Mouse (Mus musculus) heart, postnatal 0 days (tissue): ENCODE measurements around the gene Fam186a. TPM values are rescaled to one million over a fixed set of nuclear protein-coding genes. Genes with fewer than 3 reads are reported as not detected.
A peak's percentile ranks its signal among the peaks of the same experiment; 100 is the strongest.
"Not testable (repeated sequence)": the region's sequence is repeated elsewhere in the genome, so short reads cannot be mapped to it uniquely, and the experiment has no call there.

Source experiments
- ATAC-seq: fragments of 200-750 bp; cut with Nextera tagmentation; 2 replicates; pipeline ENCODE4 v1.8.0; 2017; ENCODE audit warnings: low read depth, moderate number of reproducible peaks, moderate library complexity; ENCODE audit not compliant: insufficient read depth
- DNase-seq: peaks from one replicate; pipeline ENCODE4 v3.0.0-alpha.2; 2016; ENCODE audit warnings: low spot score
- H3K27ac ChIP-seq: fragments of 300-500 bp; sonication (generic); 2 replicates; pipeline ENCODE4 v1.5.1; 2014; ENCODE audit warnings: low read depth, mild to moderate bottlenecking
- H3K27me3 ChIP-seq: fragments of 300-500 bp; sonication (generic); 2 replicates; pipeline ENCODE4 v1.6.1; 2014; ENCODE audit warnings: low read length, mixed read lengths; ENCODE audit not compliant: control insufficient read depth, insufficient read depth
- H3K36me3 ChIP-seq: fragments of 300-500 bp; sonication (generic); replicated peaks from 2 replicates; pipeline ENCODE4 v1.6.1; 2014; ENCODE audit warnings: low read length, mixed read lengths; ENCODE audit not compliant: control insufficient read depth, insufficient read depth
- H3K4me1 ChIP-seq: fragments of 300-500 bp; sonication (generic); 2 replicates; pipeline ENCODE4 v1.6.1; 2014; ENCODE audit warnings: antibody characterized with exemption; ENCODE audit not compliant: control insufficient read depth, insufficient read depth
- H3K4me2 ChIP-seq: fragments of 300-500 bp; sonication (generic); 2 replicates; pipeline ENCODE4 v1.6.1; 2014; ENCODE audit warnings: low read depth, mild to moderate bottlenecking, low read length, moderate library complexity
- H3K4me3 ChIP-seq: fragments of 300-500 bp; sonication (generic); 2 replicates; pipeline ENCODE4 v1.5.1; 2014; ENCODE audit warnings: low read depth, low read length
- H3K9ac ChIP-seq: fragments of 300-500 bp; sonication (generic); replicated peaks from 2 replicates; pipeline ENCODE4 v1.6.1; 2014; ENCODE audit warnings: low read depth, low read length, mixed read lengths
- H3K9me3 ChIP-seq: fragments of 300-500 bp; sonication (generic); replicated peaks from 2 replicates; pipeline ENCODE4 v1.6.1; 2016; ENCODE audit warnings: low read length; ENCODE audit not compliant: control insufficient read depth
- CTCF ChIP-seq: IDR thresholded peaks from 2 replicates; pipeline ENCODE4 v1.5.1; 2016; ENCODE audit warnings: antibody characterized with exemption, control low read depth, low read depth
- EP300 ChIP-seq: IDR thresholded peaks from 2 replicates; pipeline ENCODE4 v1.6.1; 2016; ENCODE audit warnings: antibody characterized with exemption, low read depth
- WGBS: fragments of 180-500 bp; shearing (Covaris S2); extraction: QIAGEN DNeasy Blood & Tissue Kit; methylation state at CpG from one replicate; pipeline ENCODE4 v1.1.7; 2014; 5-methylcytosine and 5-hydroxymethylcytosine counted together
- polyA plus RNA-seq: library from polyadenylated mRNA; unstranded; fragments of >200 nt; fragmentation: Nextera tagmentation; extraction: Ambion mirVana; gene quantifications from 2 replicates; pipeline ENCODE4 v1.2.1, GENCODE M21; 2015
- total RNA-seq: library from RNA; depleted of rRNA; stranded (reverse); fragments of >200 nt; gene quantifications from 2 replicates; pipeline ENCODE4 v1.2.3, GENCODE M21; 2014; ENCODE audit warnings: low replicate concordance

The Fam186a gene
- total and polyA plus RNA-seq, 2 experiments from 2014 or later, result 0.01 TPM; not detected in 1

- Histone ChIP-seq H3K4me3 (peak overlapping the region; percentile 95), H3K27ac (peak overlapping the region; percentile 99), H3K4me2 (peak overlapping the region; percentile 91), H3K9ac (peak overlapping the region; percentile 85), H3K9me3 (no peaks in the 10 kb centered on the region), H3K36me3 (no peaks in the 10 kb centered on the region), H3K27me3 (no peaks in the 10 kb centered on the region), H3K4me1 (no peaks in the 10 kb centered on the region; the same call in 1 of the 2 replicates)
- WGBS, result under 1% methylated on average over 81 of the region's 84 CpGs
- TF ChIP-seq EP300 (no peak), CTCF (no peak)
- ATAC-seq (peak; percentile 82), DNase-seq (peak; percentile 68)
These were observed 6.4 kb upstream of the Fam186a start for GRCm38 (mm10) chr15:99972989-99973911.

DNA sequence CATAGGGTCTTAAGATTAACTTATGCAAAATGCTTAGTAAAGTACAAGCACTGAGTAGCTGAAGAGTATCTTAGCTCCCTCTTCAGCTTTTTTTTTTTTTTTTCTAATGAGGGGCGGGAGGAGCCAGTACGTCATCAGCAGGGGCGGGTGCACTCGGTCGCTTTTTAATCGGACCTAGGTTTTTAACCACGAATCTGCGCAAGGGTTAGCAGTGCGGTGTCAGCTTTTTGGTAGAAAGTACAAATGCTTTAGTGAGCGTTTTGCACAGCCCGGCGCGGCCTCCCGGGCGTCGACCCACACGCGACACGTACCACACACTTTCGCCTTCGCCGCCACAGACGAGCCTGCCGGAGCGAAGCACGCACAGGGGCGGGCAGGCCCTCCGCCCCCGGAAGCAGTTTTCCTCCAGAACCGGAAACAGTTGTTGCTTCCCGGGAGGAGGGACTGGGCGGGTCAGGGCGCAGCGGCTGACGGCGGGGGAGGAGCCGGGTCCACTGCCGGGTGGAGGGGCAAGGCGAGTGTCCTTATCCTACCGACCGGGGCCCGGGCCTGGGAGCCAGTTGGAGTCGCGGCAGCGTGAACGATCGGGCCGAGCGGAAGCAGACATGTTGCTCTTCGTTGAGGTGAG, 5.6 kb upstream of the Fam186a start:
- peak; percentile 70 for TF ChIP-seq EP300
- no peak for TF ChIP-seq CTCF
- H3K4me2 ChIP-seq, result peak overlapping the region; percentile 91
- H3K27me3 ChIP-seq, result no peaks in the 10 kb centered on the region
- peak overlapping the region; percentile 99 for H3K27ac ChIP-seq
- peak overlapping the region; percentile 85 for H3K9ac ChIP-seq
- H3K9me3 ChIP-seq, result no peaks in the 10 kb centered on the region
- H3K4me3 ChIP-seq, result peak overlapping the region; percentile 95
- ATAC-seq (peak; percentile 96), DNase-seq (peak; percentile 97)
- WGBS, result under 1% methylated on average over 50 of the region's 50 CpGs
- H3K4me1 ChIP-seq, result no peaks in the 10 kb centered on the region; the same call in 1 of the 2 replicates
- no peaks in the 10 kb centered on the region for H3K36me3 ChIP-seq

DNA sequence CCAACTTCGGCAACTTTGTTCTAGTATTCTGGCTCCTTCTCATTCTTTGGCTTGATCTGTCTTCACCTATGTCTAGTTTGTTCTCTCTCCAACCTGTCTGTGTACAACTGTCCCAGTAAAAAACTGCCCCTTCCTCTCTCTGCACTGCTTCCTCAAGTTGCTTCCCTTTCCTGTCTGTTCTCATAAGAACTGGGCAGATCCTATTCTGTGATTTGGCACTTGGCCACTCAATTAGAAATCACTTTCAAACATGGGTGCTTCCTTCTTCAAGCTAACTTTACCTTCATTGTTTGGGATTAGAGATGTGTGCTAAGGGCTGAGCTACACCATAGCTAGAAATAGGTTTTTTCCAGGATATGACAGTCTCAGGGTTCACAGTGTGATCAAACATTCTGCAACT, 3.7 kb upstream of the Fam186a start:
- H3K9ac ChIP-seq, result no peak overlapping the region
- no peak for ATAC-seq

DNA sequence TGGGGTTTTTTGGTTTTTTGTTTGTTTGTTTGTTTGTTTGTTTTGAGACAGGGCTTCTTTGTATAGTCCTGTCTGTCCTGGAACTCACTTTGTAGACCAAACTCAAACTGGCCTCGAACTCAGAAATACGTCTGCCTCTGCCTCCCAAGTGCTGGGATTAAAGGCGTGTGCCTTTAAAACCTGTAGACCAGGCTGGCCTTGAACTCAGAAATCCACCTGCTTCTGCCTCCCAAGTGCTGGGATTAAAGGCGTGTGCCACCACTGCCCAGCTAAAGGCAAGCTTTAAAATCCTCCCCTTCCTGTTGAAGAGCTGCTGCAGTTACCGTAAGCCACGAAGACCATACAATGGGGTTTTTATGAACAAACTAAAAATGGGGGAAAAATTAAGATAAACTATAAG, 2.9 kb upstream of the Fam186a start, which contains the start of gene Larp4:
Larp4 (plus strand) TSS at position 301 of the 400 bp plus-strand sequence.
- not testable (repeated sequence) for DNase-seq, H3K27me3 ChIP-seq, H3K4me1 ChIP-seq, H3K4me2 ChIP-seq, H3K9ac ChIP-seq, H3K4me3 ChIP-seq, H3K9me3 ChIP-seq, H3K36me3 ChIP-seq, ATAC-seq
- 82% methylated on average over 6 of the region's 6 CpGs for WGBS
- peak within 1 kb of the TSS; percentile 75 for H3K27ac ChIP-seq

More for the DNA sequence above, 3.7 kb upstream of the Fam186a start:
- H3K27me3 ChIP-seq, result no peaks in the 10 kb centered on the region
- no peaks in the 10 kb centered on the region; the same call in 1 of the 2 replicates for H3K4me1 ChIP-seq
- H3K4me3 ChIP-seq, result no peak overlapping the region
- H3K4me2 ChIP-seq, result no peak overlapping the region
- TF ChIP-seq EP300, result no peak
- no peak for TF ChIP-seq CTCF
- peak overlapping the region; percentile 75 for H3K27ac ChIP-seq
- no peak for DNase-seq
- no peaks in the 10 kb centered on the region for H3K9me3 ChIP-seq
- no peaks in the 10 kb centered on the region for H3K36me3 ChIP-seq
- 70% methylated on average over 1 of the region's 1 CpGs for WGBS

DNA sequence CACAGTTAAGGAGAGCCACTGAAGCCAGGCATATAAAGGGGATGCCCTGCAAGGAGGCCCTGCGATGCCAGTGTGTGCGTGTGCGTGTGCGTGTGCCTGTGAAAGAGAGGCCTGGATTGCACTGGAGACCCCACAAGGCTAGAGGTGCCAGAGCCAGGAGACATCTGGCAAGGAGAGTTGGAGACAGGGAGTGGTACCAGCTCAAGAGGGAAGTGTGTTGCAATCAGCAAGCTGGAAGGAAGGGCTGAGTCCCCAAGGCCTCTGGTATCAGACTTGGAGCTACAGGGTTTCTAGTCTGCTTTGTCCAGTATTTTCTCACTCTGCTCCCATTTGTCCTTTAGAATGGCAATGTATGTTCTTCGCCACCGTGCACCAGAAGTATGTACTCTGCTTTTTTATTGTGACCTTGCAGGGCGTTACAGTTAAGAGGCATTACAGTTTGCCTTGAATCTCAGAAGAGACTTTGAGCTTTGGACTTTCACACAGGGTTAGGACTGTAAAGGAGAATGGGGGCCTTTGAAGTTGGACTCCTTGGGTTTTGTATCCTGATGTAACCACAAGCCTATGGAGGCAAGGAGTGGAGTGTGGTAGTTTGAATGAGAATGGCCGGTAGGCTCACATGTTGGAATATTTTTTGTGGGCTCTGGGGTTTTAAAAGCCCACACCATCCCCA, 1.6 kb downstream of the Fam186a start:
- 84% methylated on average over 8 of the region's 8 CpGs for WGBS
- TF ChIP-seq EP300, result no peak
- no peak for TF ChIP-seq CTCF
- Histone ChIP-seq H3K4me2 (no peak overlapping the region), H3K4me1 (no peaks in the 10 kb centered on the region), H3K9me3 (no peaks in the 10 kb centered on the region), H3K4me3 (no peak overlapping the region), H3K27ac (no peak overlapping the region), H3K9ac (no peak overlapping the region), H3K36me3 (no peaks in the 10 kb centered on the region), H3K27me3 (no peaks in the 10 kb centered on the region)
- ATAC-seq (no peak), DNase-seq (no peak)
